Mouse (Mus musculus) heart, postnatal 0 days (tissue): ENCODE data around the gene Shisa6. TPM values are rescaled to one million over a fixed set of nuclear protein-coding genes. Genes with fewer than 3 reads are reported as not detected.

Experiments used
- ATAC-seq: fragments of 200-750 bp; cut with Nextera tagmentation; 2 replicates; pipeline ENCODE4 v1.8.0; 2017; ENCODE audit warnings: low read depth, moderate number of reproducible peaks, moderate library complexity; ENCODE audit not compliant: insufficient read depth
- DNase-seq: peaks from one replicate; pipeline ENCODE4 v3.0.0-alpha.2; 2016; ENCODE audit warnings: low spot score
- H3K27ac ChIP-seq: fragments of 300-500 bp; sonication (generic); 2 replicates; pipeline ENCODE4 v1.5.1; 2014; ENCODE audit warnings: low read depth, mild to moderate bottlenecking
- H3K27me3 ChIP-seq: fragments of 300-500 bp; sonication (generic); 2 replicates; pipeline ENCODE4 v1.6.1; 2014; ENCODE audit warnings: low read length, mixed read lengths; ENCODE audit not compliant: control insufficient read depth, insufficient read depth
- H3K36me3 ChIP-seq: fragments of 300-500 bp; sonication (generic); replicated peaks from 2 replicates; pipeline ENCODE4 v1.6.1; 2014; ENCODE audit warnings: low read length, mixed read lengths; ENCODE audit not compliant: control insufficient read depth, insufficient read depth
- H3K4me1 ChIP-seq: fragments of 300-500 bp; sonication (generic); 2 replicates; pipeline ENCODE4 v1.6.1; 2014; ENCODE audit warnings: antibody characterized with exemption; ENCODE audit not compliant: control insufficient read depth, insufficient read depth
- H3K4me2 ChIP-seq: fragments of 300-500 bp; sonication (generic); 2 replicates; pipeline ENCODE4 v1.6.1; 2014; ENCODE audit warnings: low read depth, mild to moderate bottlenecking, low read length, moderate library complexity
- H3K4me3 ChIP-seq: fragments of 300-500 bp; sonication (generic); 2 replicates; pipeline ENCODE4 v1.5.1; 2014; ENCODE audit warnings: low read depth, low read length
- H3K9ac ChIP-seq: fragments of 300-500 bp; sonication (generic); replicated peaks from 2 replicates; pipeline ENCODE4 v1.6.1; 2014; ENCODE audit warnings: low read depth, low read length, mixed read lengths
- H3K9me3 ChIP-seq: fragments of 300-500 bp; sonication (generic); replicated peaks from 2 replicates; pipeline ENCODE4 v1.6.1; 2016; ENCODE audit warnings: low read length; ENCODE audit not compliant: control insufficient read depth
- CTCF ChIP-seq: IDR thresholded peaks from 2 replicates; pipeline ENCODE4 v1.5.1; 2016; ENCODE audit warnings: antibody characterized with exemption, control low read depth, low read depth
- EP300 ChIP-seq: IDR thresholded peaks from 2 replicates; pipeline ENCODE4 v1.6.1; 2016; ENCODE audit warnings: antibody characterized with exemption, low read depth
- WGBS: fragments of 180-500 bp; shearing (Covaris S2); extraction: QIAGEN DNeasy Blood & Tissue Kit; methylation state at CpG from one replicate; pipeline ENCODE4 v1.1.7; 2014; 5-methylcytosine and 5-hydroxymethylcytosine counted together
- polyA plus RNA-seq: library from polyadenylated mRNA; unstranded; fragments of >200 nt; fragmentation: Nextera tagmentation; extraction: Ambion mirVana; gene quantifications from 2 replicates; pipeline ENCODE4 v1.2.1, GENCODE M21; 2015
- total RNA-seq: library from RNA; depleted of rRNA; stranded (reverse); fragments of >200 nt; gene quantifications from 2 replicates; pipeline ENCODE4 v1.2.3, GENCODE M21; 2014; ENCODE audit warnings: low replicate concordance

The Shisa6 gene
- total and polyA plus RNA-seq, 2 experiments from 2014 or later = 0.11 to 0.18 TPM

- no peaks in the 10 kb centered on the region for H3K27me3 ChIP-seq
- H3K27ac ChIP-seq = no peak overlapping the region
- no peak for DNase-seq
- no peak for ATAC-seq
- TF ChIP-seq CTCF = no peak
- no peak for TF ChIP-seq EP300
- no peaks in the 10 kb centered on the region for H3K9me3 ChIP-seq
- 41% methylated on average over 3 of the region's 3 CpGs for WGBS
- no peaks in the 10 kb centered on the region for H3K36me3 ChIP-seq
- H3K4me3 ChIP-seq = no peak overlapping the region
- H3K4me2 ChIP-seq = no peak overlapping the region
- no peaks in the 10 kb centered on the region for H3K4me1 ChIP-seq
- H3K9ac ChIP-seq = no peak overlapping the region
Measured at GRCm38 (mm10) chr11:66387561-66387960, 138.2 kb downstream of the Shisa6 start.

DNA sequence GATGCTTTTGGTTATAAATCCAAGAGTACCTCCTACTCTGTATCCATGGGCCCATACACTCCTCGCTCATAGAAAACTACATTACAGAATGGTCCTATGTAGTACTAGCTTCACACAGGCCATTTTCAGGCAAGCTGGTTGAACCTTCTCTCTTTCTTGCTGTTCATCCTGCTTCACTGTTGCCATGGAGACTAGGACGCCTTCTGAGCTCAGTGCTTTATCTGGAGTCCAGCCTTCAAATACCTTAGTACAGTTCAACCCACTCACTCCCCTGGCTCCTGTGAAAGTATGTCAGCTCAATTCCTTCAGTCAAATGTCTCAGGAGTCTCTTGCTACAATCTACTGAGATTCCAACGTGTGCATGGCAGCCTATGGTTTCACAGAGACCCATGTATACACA is 154.0 kb downstream of the Shisa6 start:
- no peak overlapping the region for H3K4me3 ChIP-seq
- no peak overlapping the region for H3K9ac ChIP-seq
- no peaks in the 10 kb centered on the region for H3K9me3 ChIP-seq
- no peak for DNase-seq
- TF ChIP-seq CTCF (no peak), EP300 (no peak)
- ATAC-seq = no peak
- no peaks in the 10 kb centered on the region for H3K36me3 ChIP-seq
- H3K27me3 ChIP-seq = no peaks in the 10 kb centered on the region
- H3K4me1 ChIP-seq = no peaks in the 10 kb centered on the region
- WGBS = 53% methylated on average over 3 of the region's 3 CpGs
- no peak overlapping the region for H3K4me2 ChIP-seq
- H3K27ac ChIP-seq = no peak overlapping the region

GRCm38 (mm10) chr11:66369764-66370163 is 156.0 kb downstream of the Shisa6 start:
- ATAC-seq (no peak), DNase-seq (no peak)
- no peak overlapping the region for H3K9ac ChIP-seq
- no peak overlapping the region for H3K4me2 ChIP-seq
- H3K4me3 ChIP-seq = no peak overlapping the region
- no peaks in the 10 kb centered on the region for H3K36me3 ChIP-seq
- 75% methylated on average over 4 of the region's 4 CpGs for WGBS
- no peak overlapping the region for H3K27ac ChIP-seq
- no peaks in the 10 kb centered on the region for H3K27me3 ChIP-seq
- no peaks in the 10 kb centered on the region for H3K9me3 ChIP-seq
- H3K4me1 ChIP-seq = no peaks in the 10 kb centered on the region
- TF ChIP-seq EP300 = no peak
- TF ChIP-seq CTCF = no peak

DNA sequence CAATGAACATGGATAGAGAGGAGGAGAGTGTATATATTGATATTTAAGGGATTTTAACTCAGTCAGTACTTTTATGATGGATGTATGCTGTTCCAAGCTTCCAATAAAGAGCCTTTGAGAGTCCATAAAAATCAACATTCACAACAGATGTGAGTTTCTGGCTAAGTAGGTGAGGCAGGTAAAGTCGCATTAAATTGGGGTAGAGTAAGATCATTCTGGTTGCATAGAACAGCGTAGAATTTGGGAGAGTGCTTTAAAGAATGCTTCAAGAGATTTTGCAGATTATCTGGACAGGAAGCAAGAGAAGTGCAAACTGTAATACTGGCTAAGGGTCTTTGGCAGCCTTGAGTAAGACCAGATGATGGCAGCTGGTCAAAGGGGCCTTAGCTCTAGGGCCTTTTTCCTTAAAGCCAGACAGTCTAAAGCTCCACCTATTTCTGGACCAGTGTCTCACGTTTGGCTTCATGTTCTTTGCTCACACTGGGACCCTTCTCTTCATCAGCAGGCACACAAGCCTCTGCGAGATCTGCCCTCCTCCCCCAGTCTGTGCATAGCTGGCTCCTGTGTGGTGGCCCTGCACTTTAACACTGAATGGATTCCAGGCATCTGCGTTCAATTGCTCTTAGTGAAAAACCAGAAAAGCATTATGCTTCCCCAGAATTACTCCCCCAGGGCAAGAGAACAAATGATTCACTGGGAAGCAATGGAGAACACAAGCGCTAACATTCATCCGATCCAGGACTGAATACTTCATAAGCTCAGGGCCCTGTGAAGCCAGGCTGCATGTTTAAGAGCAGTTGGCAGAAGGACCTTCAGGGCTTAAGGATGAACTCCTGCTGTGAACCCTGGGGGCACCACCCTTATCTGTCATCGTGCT is 158.7 kb downstream of the Shisa6 start:
- TF ChIP-seq CTCF (no peak), EP300 (no peak)
- Histone ChIP-seq H3K27me3 (no peaks in the 10 kb centered on the region), H3K36me3 (no peaks in the 10 kb centered on the region), H3K4me2 (no peak overlapping the region), H3K9ac (no peak overlapping the region), H3K4me1 (no peaks in the 10 kb centered on the region), H3K9me3 (no peaks in the 10 kb centered on the region), H3K27ac (no peak overlapping the region), H3K4me3 (no peak overlapping the region)
- 51% methylated on average over 8 of the region's 8 CpGs for WGBS
- ATAC-seq (no peak), DNase-seq (no peak)

- no peak overlapping the region for H3K4me3 ChIP-seq
- ATAC-seq (no peak), DNase-seq (no peak)
- TF ChIP-seq EP300 (no peak), CTCF (no peak)
- no peaks in the 10 kb centered on the region for H3K4me1 ChIP-seq
- no peaks in the 10 kb centered on the region for H3K9me3 ChIP-seq
- no peak overlapping the region for H3K27ac ChIP-seq
- no peak overlapping the region for H3K4me2 ChIP-seq
- H3K9ac ChIP-seq = no peak overlapping the region
- H3K27me3 ChIP-seq = no peaks in the 10 kb centered on the region
- 64% methylated on average over 1 of the region's 1 CpGs for WGBS
- H3K36me3 ChIP-seq = no peaks in the 10 kb centered on the region
Measured at GRCm38 (mm10) chr11:66359811-66360210, 166.0 kb downstream of the Shisa6 start.

DNA sequence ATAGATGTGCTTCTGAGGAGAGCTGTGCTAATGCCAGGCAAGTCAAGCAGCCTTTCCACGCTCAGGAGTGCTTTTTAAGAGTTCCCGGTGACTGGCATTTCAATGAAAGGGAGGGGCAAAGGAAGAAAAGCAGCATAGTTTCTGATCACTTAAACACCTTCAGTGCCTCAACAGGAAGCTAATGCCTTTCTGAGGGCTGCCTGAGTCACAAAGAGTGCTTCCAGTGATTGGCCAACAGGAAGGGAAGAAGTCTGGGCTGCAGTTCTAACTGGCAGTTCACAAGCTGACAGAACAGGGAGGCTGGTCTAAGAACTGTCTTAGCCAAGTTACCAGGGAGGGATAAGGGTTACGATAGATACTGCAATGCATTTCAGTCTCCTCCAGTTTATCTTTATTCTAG is 180.9 kb downstream of the Shisa6 start:
- Histone ChIP-seq H3K4me2 (no peak overlapping the region), H3K4me1 (no peaks in the 10 kb centered on the region), H3K27ac (no peak overlapping the region), H3K9ac (no peak overlapping the region), H3K36me3 (no peaks in the 10 kb centered on the region), H3K27me3 (no peaks in the 10 kb centered on the region), H3K9me3 (no peaks in the 10 kb centered on the region), H3K4me3 (no peak overlapping the region)
- no peak for DNase-seq
- no peak for TF ChIP-seq CTCF
- no peak for TF ChIP-seq EP300
- 43% methylated on average over 3 of the region's 3 CpGs for WGBS
- ATAC-seq = no peak
